Mouse (Mus musculus): Measurements from ENCODE around the gene Scube2. TPM values are rescaled to one million over a fixed set of nuclear protein-coding genes. Genes with fewer than 3 reads are reported as not detected.

Gene Scube2
- total and polyA plus RNA-seq, 3 experiments, result 14.1 to 22.1 (median 21.0) TPM

GRCm38 (mm10) chr7:109876085-109876484 is 10.6 kb upstream of the Scube2 start:
- DNase-seq, result no peak
- Histone ChIP-seq H3K27me3 (ENCODE audit: control insufficient read depth, insufficient read depth, low read length) (no peaks in the 10 kb centered on the region), H3K9ac (ENCODE audit: low read depth, low read length) (no peak overlapping the region), H3K27ac (no peak overlapping the region), H3K79me2 (replicated peaks; ENCODE audit: control insufficient read depth, insufficient read depth, low read length) (no peaks in the 10 kb centered on the region), H3K4me1 (ENCODE audit: control insufficient read depth, insufficient read depth, low read length) (peaks cover 5% of the 10 kb centered on the region), H3K36me3 (ENCODE audit: control insufficient read depth, insufficient read depth, low read length) (no peaks in the 10 kb centered on the region), H3K4me3 (no peak overlapping the region)
- intact Hi-C loops (cut with DNase I), result no loop called here
- 79% methylated on average over 8 of the region's 8 CpGs for WGBS
- TF ChIP-seq CTCF (IDR thresholded peaks at IDR 0.05) (peak; percentile 51), POLR2A (IDR thresholded peaks at IDR 0.05; ENCODE audit: insufficient read depth, low read depth, low read length) (no peak), EP300 (IDR thresholded peaks at IDR 0.05; ENCODE audit: insufficient read depth, low read depth, low read length) (no peak)

GRCm38 (mm10) chr7:109875598-109875997 is 10.1 kb upstream of the Scube2 start:
- no peaks in the 10 kb centered on the region for H3K27me3 ChIP-seq (ENCODE audit: control insufficient read depth, insufficient read depth, low read length)
- DNase-seq, result no peak
- H3K79me2 ChIP-seq (replicated peaks; ENCODE audit: control insufficient read depth, insufficient read depth, low read length), result no peaks in the 10 kb centered on the region
- H3K4me3 ChIP-seq, result no peak overlapping the region
- intact Hi-C loops (cut with DNase I), result no loop called here
- H3K9ac ChIP-seq (ENCODE audit: low read depth, low read length), result no peak overlapping the region
- H3K36me3 ChIP-seq (ENCODE audit: control insufficient read depth, insufficient read depth, low read length), result no peaks in the 10 kb centered on the region
- no peak for TF ChIP-seq EP300 (IDR thresholded peaks at IDR 0.05; ENCODE audit: insufficient read depth, low read depth, low read length)
- TF ChIP-seq CTCF (IDR thresholded peaks at IDR 0.05), result no peak
- no peak for TF ChIP-seq POLR2A (IDR thresholded peaks at IDR 0.05; ENCODE audit: insufficient read depth, low read depth, low read length)
- H3K27ac ChIP-seq, result no peak overlapping the region
- H3K4me1 ChIP-seq (ENCODE audit: control insufficient read depth, insufficient read depth, low read length), result peaks cover 5% of the 10 kb centered on the region
- WGBS, result 56% methylated on average over 3 of the region's 3 CpGs

- no peak for TF ChIP-seq CTCF (IDR thresholded peaks at IDR 0.05)
- no peak for TF ChIP-seq EP300 (IDR thresholded peaks at IDR 0.05; ENCODE audit: insufficient read depth, low read depth, low read length)
- DNase-seq, result no peak
- Histone ChIP-seq H3K27ac (no peak overlapping the region), H3K27me3 (ENCODE audit: control insufficient read depth, insufficient read depth, low read length) (no peaks in the 10 kb centered on the region), H3K4me1 (ENCODE audit: control insufficient read depth, insufficient read depth, low read length) (peaks cover 5% of the 10 kb centered on the region), H3K79me2 (replicated peaks; ENCODE audit: control insufficient read depth, insufficient read depth, low read length) (no peaks in the 10 kb centered on the region), H3K4me3 (no peak overlapping the region), H3K9ac (ENCODE audit: low read depth, low read length) (no peak overlapping the region), H3K36me3 (ENCODE audit: control insufficient read depth, insufficient read depth, low read length) (no peaks in the 10 kb centered on the region)
- intact Hi-C loops (cut with DNase I), result no loop called here
These were observed 9.6 kb upstream of the Scube2 start for GRCm38 (mm10) chr7:109875033-109875432.

GRCm38 (mm10) chr7:109873170-109873569 is 7.7 kb upstream of the Scube2 start:
- Histone ChIP-seq H3K36me3 (ENCODE audit: control insufficient read depth, insufficient read depth, low read length) (no peaks in the 10 kb centered on the region), H3K27me3 (ENCODE audit: control insufficient read depth, insufficient read depth, low read length) (no peaks in the 10 kb centered on the region), H3K4me1 (ENCODE audit: control insufficient read depth, insufficient read depth, low read length) (no peaks in the 10 kb centered on the region), H3K4me3 (no peak overlapping the region), H3K79me2 (replicated peaks; ENCODE audit: control insufficient read depth, insufficient read depth, low read length) (no peaks in the 10 kb centered on the region), H3K27ac (no peak overlapping the region), H3K9ac (ENCODE audit: low read depth, low read length) (no peak overlapping the region)
- WGBS, result 57% methylated on average over 5 of the region's 5 CpGs
- TF ChIP-seq CTCF (IDR thresholded peaks at IDR 0.05) (no peak), POLR2A (IDR thresholded peaks at IDR 0.05; ENCODE audit: insufficient read depth, low read depth, low read length) (no peak), EP300 (IDR thresholded peaks at IDR 0.05; ENCODE audit: insufficient read depth, low read depth, low read length) (no peak)
- intact Hi-C loops (cut with DNase I), result no loop called here
- no peak for DNase-seq

GRCm38 (mm10) chr7:109871232-109871631 is 5.8 kb upstream of the Scube2 start:
- no peak overlapping the region for H3K9ac ChIP-seq (ENCODE audit: low read depth, low read length)
- no peaks in the 10 kb centered on the region for H3K79me2 ChIP-seq (replicated peaks; ENCODE audit: control insufficient read depth, insufficient read depth, low read length)
- H3K27ac ChIP-seq, result no peak overlapping the region
- 59% methylated on average over 5 of the region's 5 CpGs for WGBS
- H3K27me3 ChIP-seq (ENCODE audit: control insufficient read depth, insufficient read depth, low read length), result no peaks in the 10 kb centered on the region
- no peak for DNase-seq
- no peak for TF ChIP-seq POLR2A (IDR thresholded peaks at IDR 0.05; ENCODE audit: insufficient read depth, low read depth, low read length)
- no peak for TF ChIP-seq CTCF (IDR thresholded peaks at IDR 0.05)
- no peak for TF ChIP-seq EP300 (IDR thresholded peaks at IDR 0.05; ENCODE audit: insufficient read depth, low read depth, low read length)
- H3K36me3 ChIP-seq (ENCODE audit: control insufficient read depth, insufficient read depth, low read length), result no peaks in the 10 kb centered on the region
- intact Hi-C loops (cut with DNase I), result no loop called here
- no peak overlapping the region for H3K4me3 ChIP-seq
- no peaks in the 10 kb centered on the region for H3K4me1 ChIP-seq (ENCODE audit: control insufficient read depth, insufficient read depth, low read length)

GRCm38 (mm10) chr7:109868498-109868897 is 3.0 kb upstream of the Scube2 start:
- no peak overlapping the region for H3K4me3 ChIP-seq
- no peak for DNase-seq
- intact Hi-C loops (cut with DNase I), result no loop called here
- H3K4me1 ChIP-seq (ENCODE audit: control insufficient read depth, insufficient read depth, low read length), result peaks cover 2% of the 10 kb centered on the region
- WGBS, result 50% methylated on average over 3 of the region's 3 CpGs
- no peak for TF ChIP-seq EP300 (IDR thresholded peaks at IDR 0.05; ENCODE audit: insufficient read depth, low read depth, low read length)
- TF ChIP-seq CTCF (IDR thresholded peaks at IDR 0.05), result no peak
- no peak for TF ChIP-seq POLR2A (IDR thresholded peaks at IDR 0.05; ENCODE audit: insufficient read depth, low read depth, low read length)
- peaks cover 4% of the 10 kb centered on the region; the same call in 1 of the 2 replicates for H3K27me3 ChIP-seq (ENCODE audit: control insufficient read depth, insufficient read depth, low read length)
- no peaks in the 10 kb centered on the region for H3K79me2 ChIP-seq (replicated peaks; ENCODE audit: control insufficient read depth, insufficient read depth, low read length)
- no peak overlapping the region for H3K9ac ChIP-seq (ENCODE audit: low read depth, low read length)
- H3K27ac ChIP-seq, result no peak overlapping the region
- no peaks in the 10 kb centered on the region for H3K36me3 ChIP-seq (ENCODE audit: control insufficient read depth, insufficient read depth, low read length)

Measured in heart, adult 2 months (tissue).